Mouse (Mus musculus): Measurements from ENCODE around the gene Arhgap31. TPM values are rescaled to one million over a fixed set of nuclear protein-coding genes. Genes with fewer than 3 reads are reported as not detected.

Gene Arhgap31
- polyA plus RNA-seq, 1 experiment from 2014 or later, result 10.9 TPM

DNA sequence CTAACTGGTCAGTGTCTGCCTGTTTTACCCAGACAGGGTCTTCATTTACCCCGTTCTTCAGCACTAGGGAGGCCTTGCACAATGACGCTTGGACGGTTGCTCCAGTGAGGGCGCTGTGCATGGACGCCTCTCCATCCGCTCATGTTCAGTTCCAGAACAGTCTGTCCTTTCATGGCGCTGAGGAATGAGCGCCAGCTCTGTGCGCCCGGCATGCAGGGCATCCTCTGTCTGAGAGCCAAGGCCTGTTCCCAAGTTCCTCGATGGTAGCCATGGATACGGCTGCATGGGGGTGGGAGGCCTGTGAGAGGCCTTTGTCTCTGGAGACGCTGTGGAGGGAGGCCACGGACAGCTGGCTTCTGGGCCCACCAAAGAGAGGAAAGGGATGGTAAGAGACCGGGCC is 39.6 kb downstream of the Arhgap31 start:
- no peaks in the 10 kb centered on the region for H3K4me1 ChIP-seq (ENCODE audit: control insufficient read depth, insufficient read depth, low read length)
- 73% methylated on average over 15 of the region's 15 CpGs for WGBS
- ATAC-seq (ENCODE audit: insufficient read depth, low FRiP score), result peak; percentile 62
- H3K27ac ChIP-seq (ENCODE audit: low read length), result no peak overlapping the region; the same call in 1 of the 2 replicates
- no peak overlapping the region for H3K4me3 ChIP-seq (replicated peaks; ENCODE audit: low read length)
- no peaks in the 10 kb centered on the region for H3K27me3 ChIP-seq (ENCODE audit: control insufficient read depth, insufficient read depth, low read length)
- H3K36me3 ChIP-seq (ENCODE audit: control insufficient read depth, insufficient read depth, low read length), result no peaks in the 10 kb centered on the region
- H3K9me3 ChIP-seq (replicated peaks; ENCODE audit: control insufficient read depth, low read length), result 0 out of 2 replicates have a peak, but pooled peaks cover 3% of the 10 kb centered on the region
- no peak overlapping the region for H3K9ac ChIP-seq (ENCODE audit: low read length)
- no peak overlapping the region for H3K4me2 ChIP-seq (ENCODE audit: low read depth, low read length)

DNA sequence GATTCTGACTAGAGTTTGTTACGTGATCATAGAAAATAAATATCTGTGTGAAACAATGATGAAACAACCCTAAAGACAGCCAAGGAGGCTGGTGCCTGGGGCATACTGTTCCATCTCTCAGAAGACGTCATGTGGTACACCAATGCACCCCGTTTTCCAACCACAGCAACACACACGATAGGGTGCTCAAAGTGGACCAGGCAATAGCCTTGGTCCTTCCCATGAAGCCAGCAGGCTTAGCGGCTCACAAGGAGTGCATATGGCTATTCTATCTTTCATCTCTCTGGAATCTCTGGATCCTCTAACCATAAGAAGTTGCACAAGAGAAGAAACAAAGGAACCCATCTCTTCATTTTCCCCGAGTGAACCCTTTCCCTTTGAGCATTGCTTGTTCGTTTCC is 40.1 kb downstream of the Arhgap31 start:
- Histone ChIP-seq H3K4me3 (replicated peaks; ENCODE audit: low read length) (no peak overlapping the region), H3K27ac (ENCODE audit: low read length) (0 out of 2 replicates have a peak overlapping the region, but pooled peaks have one; percentile 34), H3K9ac (ENCODE audit: low read length) (no peak overlapping the region), H3K4me2 (ENCODE audit: low read depth, low read length) (no peak overlapping the region), H3K4me1 (ENCODE audit: control insufficient read depth, insufficient read depth, low read length) (no peaks in the 10 kb centered on the region), H3K9me3 (replicated peaks; ENCODE audit: control insufficient read depth, low read length) (0 out of 2 replicates have a peak, but pooled peaks cover 3% of the 10 kb centered on the region), H3K27me3 (ENCODE audit: control insufficient read depth, insufficient read depth, low read length) (no peaks in the 10 kb centered on the region), H3K36me3 (ENCODE audit: control insufficient read depth, insufficient read depth, low read length) (no peaks in the 10 kb centered on the region)
- no peak for ATAC-seq (ENCODE audit: insufficient read depth, low FRiP score)
- WGBS, result 81% methylated on average over 7 of the region's 7 CpGs

GRCm38 (mm10) chr16:38672370-38672769 is 40.7 kb downstream of the Arhgap31 start:
- 30% methylated on average over 5 of the region's 5 CpGs for WGBS
- Histone ChIP-seq H3K9me3 (replicated peaks; ENCODE audit: control insufficient read depth, low read length) (0 out of 2 replicates have a peak, but pooled peaks cover 3% of the 10 kb centered on the region), H3K4me3 (replicated peaks; ENCODE audit: low read length) (no peak overlapping the region), H3K27ac (ENCODE audit: low read length) (0 out of 2 replicates have a peak overlapping the region, but pooled peaks have one; percentile 11), H3K4me1 (ENCODE audit: control insufficient read depth, insufficient read depth, low read length) (no peaks in the 10 kb centered on the region), H3K36me3 (ENCODE audit: control insufficient read depth, insufficient read depth, low read length) (no peaks in the 10 kb centered on the region), H3K9ac (ENCODE audit: low read length) (no peak overlapping the region), H3K27me3 (ENCODE audit: control insufficient read depth, insufficient read depth, low read length) (no peaks in the 10 kb centered on the region), H3K4me2 (ENCODE audit: low read depth, low read length) (no peak overlapping the region)
- no peak for ATAC-seq (ENCODE audit: insufficient read depth, low FRiP score)

DNA sequence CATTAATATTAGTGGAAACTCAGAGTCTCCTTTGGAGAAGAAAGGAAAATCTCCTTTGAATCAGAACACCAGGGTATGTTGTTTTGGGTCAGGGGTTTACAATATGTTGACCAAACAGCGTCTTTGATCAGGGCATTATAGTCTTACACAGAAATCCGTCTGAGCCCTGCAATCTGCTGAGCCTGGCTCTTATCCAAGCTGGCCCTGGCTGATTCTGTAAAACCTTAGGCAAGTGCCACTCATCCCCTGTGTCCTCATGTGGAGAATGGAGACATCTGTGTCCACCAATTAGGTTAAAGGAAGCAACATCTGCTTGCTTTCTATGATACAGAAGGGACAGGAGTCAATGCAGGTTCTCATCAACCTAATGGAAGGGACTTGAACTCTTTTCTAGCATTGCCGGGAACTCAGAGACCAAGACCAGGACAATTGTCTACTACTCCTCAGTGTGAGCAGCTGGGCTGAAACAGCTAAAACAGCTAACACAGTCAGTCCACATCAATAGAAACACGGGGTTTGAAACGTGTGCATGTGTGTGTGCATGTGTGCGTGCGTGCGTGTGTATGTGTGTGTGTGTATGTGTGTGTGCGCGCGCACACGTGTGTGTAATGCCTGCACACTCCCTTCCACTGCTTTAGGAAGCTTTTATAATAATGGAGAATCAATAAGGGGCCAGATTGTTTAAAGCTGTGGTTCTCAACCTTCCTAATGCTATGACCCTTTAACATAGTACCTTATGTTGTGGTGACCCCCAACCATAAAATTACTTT is 42.3 kb downstream of the Arhgap31 start:
- 85% methylated on average over 12 of the region's 12 CpGs for WGBS
- Histone ChIP-seq H3K9ac (ENCODE audit: low read length) (no peak overlapping the region), H3K36me3 (ENCODE audit: control insufficient read depth, insufficient read depth, low read length) (no peaks in the 10 kb centered on the region), H3K27ac (ENCODE audit: low read length) (no peak overlapping the region), H3K4me3 (replicated peaks; ENCODE audit: low read length) (no peak overlapping the region), H3K4me2 (ENCODE audit: low read depth, low read length) (no peak overlapping the region), H3K9me3 (replicated peaks; ENCODE audit: control insufficient read depth, low read length) (0 out of 2 replicates have a peak, but pooled peaks cover 3% of the 10 kb centered on the region), H3K4me1 (ENCODE audit: control insufficient read depth, insufficient read depth, low read length) (no peaks in the 10 kb centered on the region; the same call in 1 of the 2 replicates), H3K27me3 (ENCODE audit: control insufficient read depth, insufficient read depth, low read length) (no peaks in the 10 kb centered on the region)
- no peak for ATAC-seq (ENCODE audit: insufficient read depth, low FRiP score)

DNA sequence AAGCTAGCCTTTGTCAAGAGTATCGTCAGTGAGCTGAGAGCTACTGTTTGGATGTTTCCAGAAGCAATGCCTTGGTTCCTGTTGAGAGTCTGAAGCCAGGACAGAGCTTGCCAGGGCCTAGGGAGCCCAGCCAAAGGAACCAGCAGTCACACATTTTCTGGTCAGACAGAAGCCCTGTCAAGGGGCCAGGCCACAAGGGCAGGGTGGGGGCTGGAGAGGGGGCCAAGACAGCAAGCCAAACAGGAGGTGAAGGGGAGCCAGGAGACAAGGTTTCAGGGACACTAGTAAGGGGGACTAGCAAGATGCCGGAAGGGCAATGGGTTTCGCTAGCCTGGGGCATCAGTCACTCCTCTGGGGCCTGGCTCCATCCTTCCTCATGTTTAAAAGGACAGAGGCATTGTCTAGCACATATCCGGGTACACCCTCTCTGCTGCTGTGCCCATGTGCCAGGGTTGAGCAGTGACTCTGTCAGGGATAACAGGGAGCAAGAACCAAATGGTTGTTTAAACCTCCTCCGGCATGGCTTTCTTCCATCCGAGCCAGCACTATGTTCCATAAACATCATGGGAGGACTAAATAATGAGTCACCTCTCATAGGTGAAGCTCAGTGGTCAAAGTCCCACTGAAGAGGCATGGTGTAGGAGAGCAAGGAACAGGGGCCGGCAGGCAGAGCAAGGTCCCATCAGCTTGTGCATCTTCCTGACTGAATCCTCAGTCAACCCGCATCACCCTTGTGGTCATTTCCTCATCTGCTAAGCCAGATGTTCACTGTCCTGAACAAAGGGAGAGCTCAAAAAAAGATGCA is 44.0 kb downstream of the Arhgap31 start:
- no peak overlapping the region for H3K4me3 ChIP-seq (replicated peaks; ENCODE audit: low read length)
- no peak for ATAC-seq (ENCODE audit: insufficient read depth, low FRiP score)
- no peaks in the 10 kb centered on the region for H3K36me3 ChIP-seq (ENCODE audit: control insufficient read depth, insufficient read depth, low read length)
- no peaks in the 10 kb centered on the region; the same call in 1 of the 2 replicates for H3K4me1 ChIP-seq (ENCODE audit: control insufficient read depth, insufficient read depth, low read length)
- no peaks in the 10 kb centered on the region for H3K27me3 ChIP-seq (ENCODE audit: control insufficient read depth, insufficient read depth, low read length)
- 83% methylated on average over 8 of the region's 8 CpGs for WGBS
- H3K4me2 ChIP-seq (ENCODE audit: low read depth, low read length), result no peak overlapping the region
- H3K9ac ChIP-seq (ENCODE audit: low read length), result no peak overlapping the region
- H3K27ac ChIP-seq (ENCODE audit: low read length), result no peak overlapping the region
- H3K9me3 ChIP-seq (replicated peaks; ENCODE audit: control insufficient read depth, low read length), result 0 out of 2 replicates have a peak, but pooled peaks cover 3% of the 10 kb centered on the region

DNA sequence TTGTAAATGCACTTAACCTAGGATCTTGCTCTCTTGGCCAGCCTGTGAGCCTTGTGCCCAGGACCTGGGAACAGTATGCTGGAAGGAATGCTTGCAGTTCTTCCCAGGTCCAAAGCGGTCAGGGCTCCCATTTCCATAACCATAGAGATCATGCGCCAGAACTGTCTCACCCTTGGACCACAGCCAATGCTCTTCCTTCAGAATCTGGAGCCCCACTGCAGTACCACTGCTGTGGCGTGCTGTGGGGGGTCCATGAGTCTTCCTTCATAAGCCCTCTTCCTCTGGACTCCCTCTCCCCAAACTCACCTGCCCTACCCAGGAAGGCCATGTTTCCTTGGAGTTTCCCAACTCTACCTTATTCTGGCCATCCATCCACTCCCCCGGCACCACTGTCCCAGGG is 46.6 kb downstream of the Arhgap31 start:
- H3K9me3 ChIP-seq (replicated peaks; ENCODE audit: control insufficient read depth, low read length), result no peaks in the 10 kb centered on the region
- no peaks in the 10 kb centered on the region; the same call in 1 of the 2 replicates for H3K4me1 ChIP-seq (ENCODE audit: control insufficient read depth, insufficient read depth, low read length)
- 85% methylated on average over 4 of the region's 4 CpGs for WGBS

GRCm38 (mm10) chr16:38666016-38666415 is 47.1 kb downstream of the Arhgap31 start:
- Histone ChIP-seq H3K9me3 (replicated peaks; ENCODE audit: control insufficient read depth, low read length) (no peaks in the 10 kb centered on the region), H3K4me1 (ENCODE audit: control insufficient read depth, insufficient read depth, low read length) (no peaks in the 10 kb centered on the region; the same call in 1 of the 2 replicates), H3K4me2 (ENCODE audit: low read depth, low read length) (no peak overlapping the region), H3K27ac (ENCODE audit: low read length) (no peak overlapping the region), H3K27me3 (ENCODE audit: control insufficient read depth, insufficient read depth, low read length) (no peaks in the 10 kb centered on the region), H3K9ac (ENCODE audit: low read length) (no peak overlapping the region), H3K4me3 (replicated peaks; ENCODE audit: low read length) (no peak overlapping the region), H3K36me3 (ENCODE audit: control insufficient read depth, insufficient read depth, low read length) (no peaks in the 10 kb centered on the region)
- 86% methylated on average over 2 of the region's 2 CpGs for WGBS
- no peak for ATAC-seq (ENCODE audit: insufficient read depth, low FRiP score)

More for the DNA sequence above, 46.6 kb downstream of the Arhgap31 start:
- Histone ChIP-seq H3K4me3 (replicated peaks; ENCODE audit: low read length) (no peak overlapping the region), H3K36me3 (ENCODE audit: control insufficient read depth, insufficient read depth, low read length) (no peaks in the 10 kb centered on the region), H3K4me2 (ENCODE audit: low read depth, low read length) (no peak overlapping the region), H3K9ac (ENCODE audit: low read length) (no peak overlapping the region), H3K27ac (ENCODE audit: low read length) (no peak overlapping the region), H3K27me3 (ENCODE audit: control insufficient read depth, insufficient read depth, low read length) (no peaks in the 10 kb centered on the region)
- no peak for ATAC-seq (ENCODE audit: insufficient read depth, low FRiP score)

- Histone ChIP-seq H3K4me2 (ENCODE audit: low read depth, low read length) (no peak overlapping the region), H3K9me3 (replicated peaks; ENCODE audit: control insufficient read depth, low read length) (no peaks in the 10 kb centered on the region), H3K4me1 (ENCODE audit: control insufficient read depth, insufficient read depth, low read length) (no peaks in the 10 kb centered on the region; the same call in 1 of the 2 replicates), H3K9ac (ENCODE audit: low read length) (no peak overlapping the region), H3K4me3 (replicated peaks; ENCODE audit: low read length) (no peak overlapping the region), H3K36me3 (ENCODE audit: control insufficient read depth, insufficient read depth, low read length) (no peaks in the 10 kb centered on the region), H3K27ac (ENCODE audit: low read length) (no peak overlapping the region), H3K27me3 (ENCODE audit: control insufficient read depth, insufficient read depth, low read length) (no peaks in the 10 kb centered on the region)
- WGBS, result 76% methylated on average over 10 of the region's 10 CpGs
- ATAC-seq (ENCODE audit: insufficient read depth, low FRiP score), result no peak
These were observed 50.5 kb downstream of the Arhgap31 start for GRCm38 (mm10) chr16:38662575-38662974.

- H3K27me3 ChIP-seq (ENCODE audit: control insufficient read depth, insufficient read depth, low read length), result no peaks in the 10 kb centered on the region
- no peak overlapping the region for H3K9ac ChIP-seq (ENCODE audit: low read length)
- peak overlapping the region; percentile 38 for H3K27ac ChIP-seq (ENCODE audit: low read length)
- no peaks in the 10 kb centered on the region for H3K9me3 ChIP-seq (replicated peaks; ENCODE audit: control insufficient read depth, low read length)
- H3K4me1 ChIP-seq (ENCODE audit: control insufficient read depth, insufficient read depth, low read length), result peaks cover 32% of the 10 kb centered on the region
- 38% methylated on average over 4 of the region's 4 CpGs for WGBS
- ATAC-seq (ENCODE audit: insufficient read depth, low FRiP score), result peak; percentile 67; the same call in 1 of the 2 replicates
- no peak overlapping the region for H3K4me3 ChIP-seq (replicated peaks; ENCODE audit: low read length)
- no peak overlapping the region for H3K4me2 ChIP-seq (ENCODE audit: low read depth, low read length)
- no peaks in the 10 kb centered on the region for H3K36me3 ChIP-seq (ENCODE audit: control insufficient read depth, insufficient read depth, low read length)
These were observed 58.8 kb downstream of the Arhgap31 start for GRCm38 (mm10) chr16:38654308-38654707.
